Mouse (Mus musculus): ENCODE measurements around the gene Iars.

- TF ChIP-seq CTCF (IDR thresholded peaks at IDR 0.05) (no peak), EP300 (IDR thresholded peaks at IDR 0.05) (no peak)
These were observed 30.3 kb downstream of the Iars start for GRCm38 (mm10) chr13:49712047-49712721.
